Mouse (Mus musculus): ENCODE measurements at regions not wholly inside any gene's neighbourhood (a gene's known extent, or its start where the extent isn't known, plus 50 kb on each side); places are given as distances from the start of the nearest gene placed in this dataset.

- DNase-seq: peak; percentile 10
Measured at GRCm38 (mm10) chrX:61046700-61047099, 138.7 kb downstream of the Cdr1 start.

GRCm38 (mm10) chrX:61043147-61043546 is 142.2 kb downstream of the Cdr1 start:
- no peak for DNase-seq

Data from lung, postnatal 36 days (tissue).